Mouse (Mus musculus): Measurements from ENCODE around the gene Xpo4.

GRCm38 (mm10) chr14:57542231-57542630 is 123.0 kb downstream of the Xpo4 start:
- TF ChIP-seq POLR2A (IDR thresholded peaks at IDR 0.05; ENCODE audit: insufficient read depth, low read depth, low read length) (no peak), CTCF (IDR thresholded peaks at IDR 0.05; ENCODE audit: insufficient read depth, low read depth, low read length) (no peak)
